Mouse (Mus musculus) kidney, embryonic 15.5 days (tissue): ENCODE measurements around the gene Vmn1r200. TPM values are rescaled to one million over a fixed set of nuclear protein-coding genes. Genes with fewer than 3 reads are reported as not detected.
"Not testable (repeated sequence)": the region's sequence is repeated elsewhere in the genome, so short reads cannot be mapped to it uniquely, and the experiment has no call there.

Experiments
- ATAC-seq: fragments of 200-750 bp; cut with Nextera tagmentation; replicated peaks from 2 replicates; pipeline ENCODE4 v1.8.0; 2017; ENCODE audit warnings: moderate TSS enrichment; ENCODE audit not compliant: low FRiP score
- H3K27ac ChIP-seq: fragments of 300-500 bp; sonication (generic); 2 replicates; pipeline ENCODE4 v1.5.1; 2015; ENCODE audit warnings: mild to moderate bottlenecking, inconsistent platforms
- H3K27me3 ChIP-seq: fragments of 300-500 bp; sonication (generic); 2 replicates; pipeline ENCODE4 v1.6.1; 2015; ENCODE audit warnings: inconsistent platforms
- H3K36me3 ChIP-seq: fragments of 300-500 bp; sonication (generic); 2 replicates; pipeline ENCODE4 v1.6.1; 2015; ENCODE audit warnings: inconsistent platforms
- H3K4me1 ChIP-seq: fragments of 300-500 bp; sonication (generic); 2 replicates; pipeline ENCODE4 v1.6.1; 2015; ENCODE audit warnings: inconsistent platforms
- H3K4me2 ChIP-seq: fragments of 300-500 bp; sonication (generic); 2 replicates; pipeline ENCODE4 v1.6.1; 2015; ENCODE audit warnings: moderate library complexity, mild to moderate bottlenecking, inconsistent platforms
- H3K4me3 ChIP-seq: fragments of 300-500 bp; sonication (generic); replicated peaks from 2 replicates; pipeline ENCODE4 v1.5.1; 2015; ENCODE audit warnings: mild to moderate bottlenecking, inconsistent platforms
- H3K9ac ChIP-seq: fragments of 300-500 bp; sonication (generic); 2 replicates; pipeline ENCODE4 v1.6.1; 2015; ENCODE audit warnings: mild to moderate bottlenecking, inconsistent platforms
- H3K9me3 ChIP-seq: fragments of 300-500 bp; sonication (generic); replicated peaks from 2 replicates; pipeline ENCODE4 v1.6.1; 2016; ENCODE audit warnings: inconsistent platforms
- WGBS: fragments of 180-500 bp; shearing (Covaris S2); methylation state at CpG from one replicate; pipeline ENCODE4 v1.1.7; 2015; ENCODE audit warnings: mixed read lengths; 5-methylcytosine and 5-hydroxymethylcytosine counted together
- polyA plus RNA-seq: library from polyadenylated mRNA; unstranded; fragments of >200 nt; fragmentation: Nextera tagmentation; extraction: Ambion mirVana; gene quantifications from 2 replicates; pipeline ENCODE4 v1.2.1, GENCODE M21; 2015

The Vmn1r200 gene
- polyA plus RNA-seq: not detected in 2 replicates

DNA sequence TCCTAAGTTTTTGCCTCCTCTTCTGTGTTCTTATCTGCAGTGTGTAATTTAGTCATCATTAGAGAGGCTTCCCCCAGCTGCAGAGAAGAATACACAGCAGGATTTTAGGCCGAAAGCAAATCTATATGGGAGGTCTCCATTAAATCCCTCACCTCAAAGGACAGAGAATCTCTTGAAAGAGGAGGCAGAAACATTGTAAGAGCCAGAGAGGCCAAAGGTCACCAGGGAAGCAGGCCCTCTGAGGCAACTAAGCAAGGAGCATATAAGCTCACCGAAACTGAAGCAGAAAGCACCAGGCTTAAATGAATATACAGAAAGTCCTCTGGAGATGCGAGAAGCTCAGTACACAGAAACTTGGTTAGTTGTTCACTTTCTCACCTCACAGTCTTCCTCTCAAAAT is at the start of gene Vmn1r200:
Vmn1r200 (plus strand) TSS at position 301 of the 400 bp plus-strand sequence.
- Histone ChIP-seq H3K4me1 (no peaks in the 10 kb centered on the region), H3K9ac (no peak within 1 kb of the TSS), H3K27ac (no peak within 1 kb of the TSS), H3K36me3 (no peaks in the 10 kb centered on the region), H3K4me2 (no peak within 1 kb of the TSS), H3K27me3 (no peaks in the 10 kb centered on the region), H3K4me3 (no peak within 1 kb of the TSS), H3K9me3 (no peaks in the 10 kb centered on the region)
- ATAC-seq: no peak
- whole genome bisulfite sequencing: 62% methylated on average over 3 of the region's 3 CpGs

- H3K4me1 ChIP-seq: no peaks in the 10 kb centered on the region
- H3K4me2 ChIP-seq: no peak within 1 kb of the TSS
- WGBS: 30% methylated on average over 1 of the region's 1 CpGs
- H3K4me3 ChIP-seq: no peak within 1 kb of the TSS
- no peaks in the 10 kb centered on the region for H3K9me3 ChIP-seq
- H3K27ac ChIP-seq: no peak within 1 kb of the TSS
- no peaks in the 10 kb centered on the region for H3K36me3 ChIP-seq
- H3K27me3 ChIP-seq: no peaks in the 10 kb centered on the region
- ATAC-seq: no peak
- no peak within 1 kb of the TSS for H3K9ac ChIP-seq
These were observed 40.1 kb upstream of the Vmn1r200 start, which contains the start of gene Vmn1r198 for GRCm38 (mm10) chr13:22350064-22350463. Vmn1r198 (plus strand) TSS chr13:22350364.

GRCm38 (mm10) chr13:22350813-22351212 is 39.4 kb upstream of the Vmn1r200 start:
- Histone ChIP-seq H3K4me3 (no peak overlapping the region), H3K36me3 (no peaks in the 10 kb centered on the region)
- 71% methylated on average over 1 of the region's 1 CpGs for WGBS

GRCm38 (mm10) chr13:22379518-22379917 is 10.7 kb upstream of the Vmn1r200 start, which contains the start of gene Vmn1r199:
Vmn1r199 (plus strand) TSS chr13:22379818.
- no peak within 1 kb of the TSS for H3K4me2 ChIP-seq
- no peak for ATAC-seq
- 72% methylated on average over 2 of the region's 2 CpGs for WGBS

More at GRCm38 (mm10) chr13:22350813-22351212, 39.4 kb upstream of the Vmn1r200 start:
- H3K27ac ChIP-seq: no peak overlapping the region
- H3K4me1 ChIP-seq: no peaks in the 10 kb centered on the region
- no peak for ATAC-seq
- no peak overlapping the region for H3K4me2 ChIP-seq
- no peaks in the 10 kb centered on the region for H3K9me3 ChIP-seq
- H3K9ac ChIP-seq: no peak overlapping the region
- H3K27me3 ChIP-seq: no peaks in the 10 kb centered on the region

DNA sequence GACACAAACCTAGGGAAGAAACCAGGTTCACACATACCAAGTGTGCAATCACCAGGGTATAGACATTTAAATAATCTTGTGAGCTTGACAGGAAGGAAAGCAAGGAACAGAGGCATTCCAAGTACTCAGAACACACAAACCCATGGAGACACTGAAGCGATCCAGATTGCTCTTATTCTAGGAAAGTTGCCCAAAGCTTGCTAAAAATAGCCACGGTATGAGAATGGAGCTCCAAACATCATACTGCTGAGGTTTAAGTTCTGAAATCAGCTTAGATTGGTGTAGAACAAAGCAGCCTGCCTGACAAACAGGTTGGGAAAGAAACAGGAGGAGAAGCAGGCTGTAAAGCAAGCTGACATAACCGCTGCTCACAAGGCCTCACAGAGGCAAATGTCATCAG is 9.0 kb upstream of the Vmn1r200 start:
- not testable (repeated sequence) for H3K4me1 ChIP-seq, H3K4me3 ChIP-seq, H3K9me3 ChIP-seq, H3K27me3 ChIP-seq, H3K36me3 ChIP-seq, H3K9ac ChIP-seq, ATAC-seq, H3K27ac ChIP-seq, H3K4me2 ChIP-seq
- 56% methylated on average over 3 of the region's 3 CpGs for WGBS

More at GRCm38 (mm10) chr13:22379518-22379917, 10.7 kb upstream of the Vmn1r200 start, which contains the start of gene Vmn1r199:
- H3K36me3 ChIP-seq: no peaks in the 10 kb centered on the region
- no peak within 1 kb of the TSS for H3K9ac ChIP-seq
- H3K4me3 ChIP-seq: no peak within 1 kb of the TSS
- no peaks in the 10 kb centered on the region for H3K27me3 ChIP-seq
- no peaks in the 10 kb centered on the region for H3K4me1 ChIP-seq
- no peak within 1 kb of the TSS for H3K27ac ChIP-seq
- H3K9me3 ChIP-seq: no peaks in the 10 kb centered on the region

GRCm38 (mm10) chr13:22383401-22383800 is 6.8 kb upstream of the Vmn1r200 start:
- H3K4me2 ChIP-seq: no peak overlapping the region
- H3K27me3 ChIP-seq: no peaks in the 10 kb centered on the region
- H3K27ac ChIP-seq: no peak overlapping the region
- H3K4me3 ChIP-seq: no peak overlapping the region
- H3K9ac ChIP-seq: no peak overlapping the region
- no peaks in the 10 kb centered on the region for H3K4me1 ChIP-seq
- no peaks in the 10 kb centered on the region for H3K9me3 ChIP-seq
- WGBS: 79% methylated on average over 3 of the region's 3 CpGs
- ATAC-seq: no peak
- H3K36me3 ChIP-seq: no peaks in the 10 kb centered on the region

DNA sequence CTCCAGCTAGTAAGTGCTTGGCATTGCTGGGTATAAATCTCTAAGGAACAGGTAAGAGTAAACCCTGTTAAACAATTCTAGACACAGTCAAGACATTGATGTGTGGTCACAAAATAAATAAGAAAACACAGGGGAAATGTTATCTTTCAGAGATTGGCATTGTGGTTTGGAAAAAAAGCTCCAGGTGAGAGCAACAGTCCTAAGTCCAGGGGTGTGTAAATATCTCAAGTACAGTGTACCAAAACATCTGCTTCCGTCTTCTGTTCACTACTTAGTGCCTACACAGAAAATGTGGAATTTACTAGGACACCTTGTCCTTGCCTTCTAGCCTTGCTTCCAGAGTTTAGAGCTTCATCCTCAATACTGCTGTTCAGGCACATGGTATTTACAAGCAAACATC is 3.1 kb upstream of the Vmn1r200 start:
- H3K9me3 ChIP-seq: no peaks in the 10 kb centered on the region
- H3K4me3 ChIP-seq: no peak overlapping the region
- no peaks in the 10 kb centered on the region for H3K4me1 ChIP-seq
- H3K27ac ChIP-seq: no peak overlapping the region
- 83% methylated on average over 1 of the region's 1 CpGs for WGBS
- H3K9ac ChIP-seq: no peak overlapping the region
- no peaks in the 10 kb centered on the region for H3K36me3 ChIP-seq
- H3K4me2 ChIP-seq: no peak overlapping the region
- no peaks in the 10 kb centered on the region for H3K27me3 ChIP-seq
- ATAC-seq: no peak

- H3K36me3 ChIP-seq: no peaks in the 10 kb centered on the region
- WGBS: 62% methylated on average over 1 of the region's 1 CpGs
These were observed 12.8 kb downstream of the Vmn1r200 start for GRCm38 (mm10) chr13:22402978-22403377.

More at GRCm38 (mm10) chr13:22402978-22403377, 12.8 kb downstream of the Vmn1r200 start:
- Histone ChIP-seq H3K4me2 (no peak overlapping the region), H3K9me3 (peaks cover 8% of the 10 kb centered on the region; the same call in 1 of the 2 replicates), H3K9ac (no peak overlapping the region), H3K27me3 (no peaks in the 10 kb centered on the region), H3K4me3 (no peak overlapping the region), H3K27ac (no peak overlapping the region), H3K4me1 (no peaks in the 10 kb centered on the region)
- no peak for ATAC-seq

Other genes starting within 250 kb of the Vmn1r200 start
- gene Vmn1r191, start 206.4 kb upstream of the Vmn1r200 start, polyA plus RNA-seq: not detected in 2 replicates
- not detected in 2 replicates for gene Vmn1r192, start 199.2 kb upstream of the Vmn1r200 start, polyA plus RNA-seq
- gene Vmn1r193, start 167.2 kb upstream of the Vmn1r200 start, polyA plus RNA-seq: not detected in 2 replicates
- not detected in 2 replicates for gene Vmn1r194, start 146.2 kb upstream of the Vmn1r200 start, polyA plus RNA-seq
- gene Vmn1r195, start 119.9 kb upstream of the Vmn1r200 start, polyA plus RNA-seq: not detected in 2 replicates
- not detected in 2 replicates for gene Vmn1r196, start 100.5 kb upstream of the Vmn1r200 start, polyA plus RNA-seq
- not detected in 2 replicates for gene Vmn1r197, start 65.8 kb upstream of the Vmn1r200 start, polyA plus RNA-seq
- not detected in 2 replicates for gene Vmn1r198, start 40.0 kb upstream of the Vmn1r200 start, polyA plus RNA-seq
- gene Vmn1r199, start 10.6 kb upstream of the Vmn1r200 start, polyA plus RNA-seq: not detected in 2 replicates
- not detected in 2 replicates for gene Vmn1r201, start 81.5 kb downstream of the Vmn1r200 start, polyA plus RNA-seq
- gene Vmn1r202, start 115.0 kb downstream of the Vmn1r200 start, polyA plus RNA-seq: 0.03 TPM in 1 of 2 replicates, not detected in the other
- not detected in 2 replicates for gene Vmn1r203, start 127.7 kb downstream of the Vmn1r200 start, polyA plus RNA-seq
- not detected in 2 replicates for gene Vmn1r204, start 162.8 kb downstream of the Vmn1r200 start, polyA plus RNA-seq
- gene Vmn1r205, start 202.6 kb downstream of the Vmn1r200 start, polyA plus RNA-seq: not detected in 2 replicates
- gene Vmn1r206, start 233.9 kb downstream of the Vmn1r200 start, polyA plus RNA-seq: not detected in 2 replicates